Mouse (Mus musculus) bone marrow, adult 2 months (tissue): ENCODE results near the gene Myo10. TPM values are rescaled to one million over a fixed set of nuclear protein-coding genes. Genes with fewer than 3 reads are reported as not detected.
"Not testable (repeated sequence)": the region's sequence is repeated elsewhere in the genome, so short reads cannot be mapped to it uniquely, and the experiment has no call there.

Source experiments
- H3K27ac ChIP-seq: fragments of 200-500 bp; 2 replicates; pipeline ENCODE4 v1.5.1; 2012; ENCODE audit warnings: low read depth, mild to moderate bottlenecking, control low read depth, inconsistent platforms, low read length; ENCODE audit not compliant: control insufficient read depth, poor library complexity, insufficient read depth
- H3K4me1 ChIP-seq: fragments of 200-500 bp; 2 replicates; pipeline ENCODE4 v1.6.1; 2011; ENCODE audit warnings: low read length; ENCODE audit not compliant: control insufficient read depth, insufficient read depth
- H3K4me3 ChIP-seq: fragments of 200-500 bp; replicated peaks from 2 replicates; pipeline ENCODE3; 2011; ENCODE audit warnings: mild to moderate bottlenecking, low read depth, low read length, control low read depth; ENCODE audit not compliant: control insufficient read depth
- CTCF ChIP-seq: fragments of 200-500 bp; IDR thresholded peaks from 2 replicates; pipeline ENCODE4 v1.5.1; 2011; ENCODE audit warnings: low read length, control low read depth; ENCODE audit not compliant: control insufficient read depth, insufficient read depth
- POLR2A ChIP-seq: fragments of 200-500 bp; IDR thresholded peaks from 2 replicates; pipeline ENCODE4 v1.6.1; 2011; ENCODE audit warnings: low read depth, mild to moderate bottlenecking, control low read depth, low read length, borderline replicate concordance; ENCODE audit not compliant: control insufficient read depth
- WGBS: fragments of 180-500 bp; shearing (Covaris S2); methylation state at CpG from one replicate; pipeline ENCODE4 v1.1.7; 2018; 5-methylcytosine and 5-hydroxymethylcytosine counted together
- polyA plus RNA-seq: library from polyadenylated mRNA; stranded (reverse); fragments of >200 nt; gene quantifications from 2 replicates; pipeline ENCODE4 v1.2.4, GENCODE M21; 2011; ENCODE audit warnings: low replicate concordance; ENCODE audit not compliant: missing spikeins, insufficient read depth, insufficient read length

Myo10 gene
- polyA plus RNA-seq, 1 experiment = 19.1 TPM

- no peak for TF ChIP-seq CTCF
- no peak for TF ChIP-seq POLR2A
- Histone ChIP-seq H3K4me3 (no peak overlapping the region), H3K27ac (no peak overlapping the region), H3K4me1 (no peaks in the 10 kb centered on the region; the same call in 1 of the 2 replicates)
- 88% methylated on average over 10 of the region's 10 CpGs for WGBS
These were observed 88.6 kb downstream of the Myo10 start for GRCm38 (mm10) chr15:25710876-25711275.

DNA sequence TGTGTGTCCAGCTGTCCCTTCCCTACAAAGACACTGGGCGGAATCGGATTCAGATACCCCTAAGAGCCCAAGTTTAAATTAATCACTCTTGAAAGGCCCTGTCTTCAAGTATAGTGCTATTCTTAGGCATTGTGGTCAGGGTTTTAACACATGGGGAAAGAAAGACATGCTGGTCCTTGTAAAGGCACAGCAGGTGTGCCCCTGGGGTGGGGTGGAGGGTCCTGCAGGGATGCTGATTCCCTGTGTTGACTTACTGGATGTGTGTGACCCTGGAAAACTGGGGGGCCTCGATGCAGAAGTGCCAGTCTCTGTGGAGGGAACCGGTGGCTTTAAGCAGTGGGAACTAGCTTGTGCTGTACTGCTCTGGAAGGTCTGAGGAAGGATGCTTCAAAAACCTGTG, 90.6 kb downstream of the Myo10 start:
- 85% methylated on average over 4 of the region's 4 CpGs for WGBS
- TF ChIP-seq CTCF (no peak), POLR2A (no peak)
- H3K4me3 ChIP-seq = no peak overlapping the region
- H3K4me1 ChIP-seq = no peaks in the 10 kb centered on the region; the same call in 1 of the 2 replicates
- H3K27ac ChIP-seq = no peak overlapping the region

DNA sequence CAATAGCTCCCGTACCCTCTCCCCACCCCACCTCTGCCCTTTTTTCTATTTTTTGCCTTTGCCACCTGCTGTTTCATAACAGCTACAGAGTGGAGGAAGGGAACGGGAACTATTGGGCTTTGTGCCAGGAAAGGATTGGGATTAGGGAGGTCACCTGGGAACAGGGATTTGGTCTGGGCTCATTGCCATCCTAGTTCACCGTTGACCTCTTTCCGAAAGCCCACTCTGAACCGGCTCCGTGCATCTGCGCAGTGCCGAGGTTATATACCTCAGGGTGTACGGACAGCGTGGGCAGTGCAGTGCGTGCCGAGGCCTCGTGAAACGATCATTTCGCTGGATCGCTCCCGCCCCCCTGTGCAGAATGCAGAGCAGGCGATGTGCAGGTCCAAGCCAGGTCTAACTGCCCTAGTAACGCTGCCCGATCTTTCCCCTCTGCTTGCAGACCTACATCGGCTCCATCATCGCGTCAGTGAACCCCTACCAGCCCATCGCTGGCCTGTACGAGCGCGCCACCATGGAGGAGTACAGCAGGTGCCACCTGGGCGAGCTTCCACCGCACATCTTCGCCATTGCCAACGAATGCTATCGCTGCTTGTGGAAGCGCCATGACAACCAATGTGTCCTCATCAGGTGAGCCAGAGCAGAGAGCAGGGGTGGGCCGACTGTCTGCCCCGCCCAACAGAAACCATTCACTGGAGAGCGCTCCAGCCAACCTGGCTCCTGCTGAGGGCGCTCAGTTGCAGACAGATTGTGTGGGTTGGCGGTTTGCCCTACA, 91.4 kb downstream of the Myo10 start:
- H3K4me1 ChIP-seq = no peaks in the 10 kb centered on the region; the same call in 1 of the 2 replicates
- TF ChIP-seq POLR2A (no peak), CTCF (no peak)
- H3K4me3 ChIP-seq = no peak overlapping the region
- H3K27ac ChIP-seq = no peak overlapping the region
- 88% methylated on average over 38 of the region's 38 CpGs for WGBS

DNA sequence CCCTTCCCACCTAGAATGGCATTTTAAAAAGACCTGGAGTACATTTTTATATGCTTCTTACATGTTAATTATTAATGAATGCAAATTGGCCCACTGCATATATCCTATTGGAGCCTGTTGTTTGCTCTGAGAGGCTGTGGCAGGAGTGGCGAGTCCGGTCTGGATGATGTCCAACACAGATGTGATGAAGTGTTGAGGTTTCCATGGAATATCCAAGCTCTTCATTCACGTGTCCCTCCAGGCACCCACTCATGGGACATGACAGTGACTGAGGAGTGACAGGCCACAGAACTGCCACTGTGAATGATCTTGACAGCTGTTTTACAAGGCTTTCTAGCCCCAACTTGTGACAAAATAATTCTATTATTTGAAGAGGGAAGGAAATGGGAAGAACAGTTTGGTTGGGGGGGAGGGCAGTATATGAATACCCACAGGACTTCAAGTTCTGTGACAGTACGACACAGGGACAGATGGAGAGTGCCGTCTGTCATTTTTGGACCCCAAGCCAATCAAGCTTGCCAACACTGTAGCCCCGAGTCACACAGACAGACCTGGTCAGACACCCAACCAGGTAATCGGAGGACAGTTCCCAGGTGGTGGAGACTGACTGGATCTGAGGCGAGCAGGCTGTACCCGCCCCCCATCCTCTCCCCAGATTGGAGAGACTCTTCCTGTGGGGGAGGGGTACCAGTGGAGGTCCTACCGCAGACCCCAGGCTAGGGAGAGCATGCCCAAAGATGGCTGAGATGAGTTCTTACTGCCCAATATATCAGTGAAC, 93.1 kb downstream of the Myo10 start:
- Histone ChIP-seq H3K27ac (no peak overlapping the region), H3K4me1 (no peaks in the 10 kb centered on the region; the same call in 1 of the 2 replicates), H3K4me3 (no peak overlapping the region)
- WGBS = 74% methylated on average over 10 of the region's 10 CpGs
- TF ChIP-seq CTCF = no peak

DNA sequence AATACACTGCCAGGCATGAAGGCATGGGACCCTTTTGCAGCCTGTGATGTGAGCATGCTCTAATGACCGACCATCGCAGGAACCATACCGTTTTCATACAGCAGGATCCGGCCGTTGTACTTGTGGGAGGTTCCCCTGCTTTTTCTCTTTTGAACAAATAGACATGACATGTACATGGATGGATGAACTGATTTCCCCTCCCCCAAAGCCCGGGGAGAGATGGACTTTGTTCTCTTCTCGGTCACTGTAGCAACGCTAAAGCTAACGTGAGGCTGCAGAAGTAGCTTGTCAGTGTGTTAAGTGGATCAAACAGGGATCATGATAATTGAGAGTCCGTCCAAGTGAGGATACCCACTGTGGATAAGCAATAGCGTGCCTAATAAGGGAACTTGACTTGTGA, 93.7 kb downstream of the Myo10 start:
- Histone ChIP-seq H3K4me3 (no peak overlapping the region), H3K27ac (no peak overlapping the region), H3K4me1 (no peaks in the 10 kb centered on the region; the same call in 1 of the 2 replicates)
- TF ChIP-seq POLR2A (no peak), CTCF (no peak)
- 84% methylated on average over 11 of the region's 11 CpGs for WGBS

DNA sequence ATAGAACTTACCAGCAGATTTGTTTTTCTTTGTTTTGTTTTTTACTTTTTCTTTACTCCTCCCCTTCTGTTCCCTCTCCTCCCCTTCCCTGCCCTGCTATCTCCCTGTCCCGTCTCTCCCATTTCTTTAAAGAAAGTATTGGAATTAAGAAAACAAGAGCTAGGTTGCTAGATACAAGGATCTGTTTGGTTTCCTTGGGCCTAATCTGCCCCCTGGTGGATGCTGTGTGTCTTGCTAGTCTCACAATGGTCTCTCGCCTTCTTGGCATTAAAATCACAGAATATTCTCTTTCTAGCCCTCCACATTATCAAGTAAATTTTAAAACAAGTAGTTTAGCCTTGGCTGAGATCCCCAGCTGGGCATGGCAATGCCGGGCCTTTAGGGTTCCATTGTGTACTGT, 94.7 kb downstream of the Myo10 start:
- Histone ChIP-seq H3K4me1 (no peaks in the 10 kb centered on the region; the same call in 1 of the 2 replicates), H3K4me3 (no peak overlapping the region), H3K27ac (no peak overlapping the region)
- TF ChIP-seq POLR2A = no peak
- TF ChIP-seq CTCF = peak; percentile 61
- WGBS = 19% methylated on average over 3 of the region's 3 CpGs

DNA sequence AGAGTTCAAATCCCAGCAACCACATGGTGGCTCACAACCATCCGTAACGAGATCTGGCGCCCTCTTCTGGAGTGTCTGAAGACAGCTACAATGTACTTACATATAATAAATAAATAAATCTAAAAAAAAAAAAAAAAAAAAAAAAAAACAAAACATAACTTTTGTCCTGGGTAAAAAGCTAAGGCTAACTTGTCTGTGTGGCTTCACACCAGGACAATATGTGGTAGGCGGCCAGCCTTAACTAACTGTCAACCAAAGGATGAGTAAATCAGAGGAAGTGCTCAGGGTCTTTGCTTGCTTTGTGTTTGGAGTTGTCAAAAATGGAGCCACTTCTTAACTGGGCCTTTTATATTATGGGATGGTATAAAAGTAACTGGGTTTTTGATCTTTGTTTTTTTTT, 95.8 kb downstream of the Myo10 start:
- not testable (repeated sequence) for H3K27ac ChIP-seq, H3K4me1 ChIP-seq, H3K4me3 ChIP-seq
- WGBS = 84% methylated on average over 2 of the region's 4 CpGs

GRCm38 (mm10) chr15:25719270-25719669, 96.9 kb downstream of the Myo10 start:
- WGBS = 81% methylated on average over 8 of the region's 8 CpGs
- Histone ChIP-seq H3K27ac (no peak overlapping the region), H3K4me1 (no peaks in the 10 kb centered on the region; the same call in 1 of the 2 replicates), H3K4me3 (no peak overlapping the region)
- TF ChIP-seq POLR2A = no peak
- TF ChIP-seq CTCF = no peak

- H3K4me1 ChIP-seq = no peaks in the 10 kb centered on the region; the same call in 1 of the 2 replicates
- TF ChIP-seq CTCF (no peak), POLR2A (no peak)
- WGBS = 67% methylated on average over 6 of the region's 6 CpGs
- H3K27ac ChIP-seq = no peak overlapping the region
- H3K4me3 ChIP-seq = no peak overlapping the region
These were observed 97.9 kb downstream of the Myo10 start for GRCm38 (mm10) chr15:25720263-25720662.
